Mouse (Mus musculus) gastrocnemius, postnatal 14 days (tissue): ENCODE measurements around the gene Hist2h4. TPM values are rescaled to one million over a fixed set of nuclear protein-coding genes. Genes with fewer than 3 reads are reported as not detected.
"Not testable (repeated sequence)": the region's sequence is repeated elsewhere in the genome, so short reads cannot be mapped to it uniquely, and the experiment has no call there.

ENCODE experiments used
- DNase-seq: peaks from one replicate; pipeline ENCODE4 v3.0.0; 2021; ENCODE audit warnings: mixed read lengths
- intact Hi-C: fragments of 180-260 bp; cut with DNase I; formaldehyde crosslinking; loops from one replicate; pipeline ENCODE4 v1.15.1; 2025; ENCODE audit warnings: low total_unique reads
- total RNA-seq, 2 experiments: library from RNA; stranded (reverse); gene quantifications; 2 replicates each; pipeline ENCODE4 v1.2.3; 2021

Hist2h4 gene
- total RNA-seq, 2 experiments from 2014 or later: 20.5 to 21.2 TPM

GRCm38 (mm10) chr3:96249034-96249345 is 14.1 kb downstream of the Hist2h4 start:
- DNase-seq: no peak
- intact Hi-C loops: no loop called here

- intact Hi-C loops: no loop called here
- no peak for DNase-seq
Observed at GRCm38 (mm10) chr3:96248141-96249033, 14.7 kb downstream of the Hist2h4 start.

GRCm38 (mm10) chr3:96247356-96248140 is 15.6 kb downstream of the Hist2h4 start:
- no peak for DNase-seq
- intact Hi-C loops: no loop called here

- DNase-seq, intact Hi-C loops: not testable (repeated sequence)
Observed at GRCm38 (mm10) chr3:96246427-96246856, 16.7 kb downstream of the Hist2h4 start, which contains the start of gene Hist2h3c1. Gene Hist2h3c1 (plus strand): TSS chr3:96246685.

- intact Hi-C loops, DNase-seq: not testable (repeated sequence)
Observed at GRCm38 (mm10) chr3:96246018-96246417, 17.1 kb downstream of the Hist2h4 start.

GRCm38 (mm10) chr3:96245003-96245886 is 17.9 kb downstream of the Hist2h4 start, which contains the start of gene Hist2h2aa1:
Gene Hist2h2aa1 (plus strand): TSS chr3:96245497.
- peak; percentile 85 for DNase-seq
- intact Hi-C loops: not testable (repeated sequence)

GRCm38 (mm10) chr3:96243921-96244572 is 19.1 kb downstream of the Hist2h4 start:
- intact Hi-C loops: no loop called here
- DNase-seq: no peak

- DNase-seq: no peak
- intact Hi-C loops: no loop called here
Observed at GRCm38 (mm10) chr3:96240799-96241197, 22.3 kb downstream of the Hist2h4 start.

GRCm38 (mm10) chr3:96239949-96240798 is 22.9 kb downstream of the Hist2h4 start, which contains the start of gene Hist2h2aa2:
Gene Hist2h2aa2 (minus strand): TSS chr3:96240276.
- DNase-seq: peak; percentile 93
- intact Hi-C loops: loop anchor here (10.0 kb wide), 1 partner anchor 165 kb away; no protein-coding TSS in a partner anchor

GRCm38 (mm10) chr3:96238954-96239793 is 23.9 kb downstream of the Hist2h4 start, which contains the start of gene Hist2h3c2:
Gene Hist2h3c2 (minus strand): TSS chr3:96239127.
- intact Hi-C loops: loop anchor here (10.0 kb wide), 1 partner anchor 164 kb away; no protein-coding TSS in a partner anchor
- DNase-seq: peak; percentile 42

GRCm38 (mm10) chr3:96237904-96238511 is 25.1 kb downstream of the Hist2h4 start:
- intact Hi-C loops: loop anchor here (10.0 kb wide), 1 partner anchor 163 kb away; no protein-coding TSS in a partner anchor
- no peak for DNase-seq

GRCm38 (mm10) chr3:96237335-96237903 is 25.7 kb downstream of the Hist2h4 start:
- DNase-seq: no peak
- intact Hi-C loops: loop anchor here (10.0 kb wide), 1 partner anchor 163 kb away; no protein-coding TSS in a partner anchor

- no peak for DNase-seq
- intact Hi-C loops: loop anchor here (10.0 kb wide), 1 partner anchor 162 kb away; no protein-coding TSS in a partner anchor
Observed at GRCm38 (mm10) chr3:96236834-96237334, 26.2 kb downstream of the Hist2h4 start.

GRCm38 (mm10) chr3:96235836-96236235 is 27.3 kb downstream of the Hist2h4 start:
- intact Hi-C loops: loop anchor here (10.0 kb wide), 1 partner anchor 161 kb away; no protein-coding TSS in a partner anchor

GRCm38 (mm10) chr3:96234914-96235313 is 28.2 kb downstream of the Hist2h4 start:
- intact Hi-C loops: loop anchor here (10.0 kb wide), 1 partner anchor 160 kb away; no protein-coding TSS in a partner anchor

More at GRCm38 (mm10) chr3:96235836-96236235, 27.3 kb downstream of the Hist2h4 start:
- no peak for DNase-seq

More at GRCm38 (mm10) chr3:96234914-96235313, 28.2 kb downstream of the Hist2h4 start:
- no peak for DNase-seq
